Mouse (Mus musculus): ENCODE data around the gene Rec114. TPM values are rescaled to one million over a fixed set of nuclear protein-coding genes. Genes with fewer than 3 reads are reported as not detected.

Rec114 gene
- polyA plus RNA-seq, 1 experiment, result 6.1 TPM

DNA sequence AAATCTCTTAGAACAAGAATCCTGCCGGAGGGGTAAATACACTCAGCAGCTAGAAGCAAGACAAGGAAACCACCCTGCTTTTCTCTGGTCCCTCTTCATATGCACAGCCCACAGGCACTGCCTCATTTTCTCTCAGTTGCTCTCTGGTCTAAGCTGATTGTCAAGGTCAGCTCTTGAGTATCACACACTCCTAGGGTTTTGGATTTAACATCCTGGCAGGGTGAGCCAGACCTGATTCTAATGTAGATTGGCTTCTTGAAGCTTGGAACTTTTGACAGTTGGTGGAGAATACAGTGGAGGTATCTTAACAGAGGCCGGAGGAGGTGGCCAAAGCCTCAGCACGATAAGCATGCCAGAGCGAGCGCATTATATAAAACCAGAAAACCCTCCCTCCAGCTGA lies 20.6 kb upstream of the Rec114 start:
- TF ChIP-seq CTCF (IDR thresholded peaks at IDR 0.05; ENCODE audit: low read depth, low read length) (no peak), POLR2A (IDR thresholded peaks at IDR 0.05; ENCODE audit: insufficient read depth, low read length) (no peak), EP300 (IDR thresholded peaks at IDR 0.05; ENCODE audit: insufficient read depth, low read depth, low read length) (no peak)
- no peak overlapping the region for H3K27ac ChIP-seq (ENCODE audit: insufficient read depth, low read length)
- H3K36me3 ChIP-seq (ENCODE audit: control insufficient read depth, insufficient read depth, low read length, poor library complexity, severe bottlenecking), result no peaks in the 10 kb centered on the region
- no peak overlapping the region for H3K9ac ChIP-seq (ENCODE audit: low read depth, poor library complexity, severe bottlenecking)
- H3K4me1 ChIP-seq (ENCODE audit: control insufficient read depth, insufficient read depth, low read length), result peaks cover 6% of the 10 kb centered on the region
- no peaks in the 10 kb centered on the region for H3K9me3 ChIP-seq (replicated peaks; ENCODE audit: control insufficient read depth, insufficient read depth, low read length, poor library complexity, severe bottlenecking)
- no peaks in the 10 kb centered on the region for H3K27me3 ChIP-seq (ENCODE audit: control insufficient read depth, insufficient read depth, low read length, poor library complexity, severe bottlenecking)
- no peak overlapping the region for H3K4me3 ChIP-seq (ENCODE audit: low read depth, low read length)

DNA sequence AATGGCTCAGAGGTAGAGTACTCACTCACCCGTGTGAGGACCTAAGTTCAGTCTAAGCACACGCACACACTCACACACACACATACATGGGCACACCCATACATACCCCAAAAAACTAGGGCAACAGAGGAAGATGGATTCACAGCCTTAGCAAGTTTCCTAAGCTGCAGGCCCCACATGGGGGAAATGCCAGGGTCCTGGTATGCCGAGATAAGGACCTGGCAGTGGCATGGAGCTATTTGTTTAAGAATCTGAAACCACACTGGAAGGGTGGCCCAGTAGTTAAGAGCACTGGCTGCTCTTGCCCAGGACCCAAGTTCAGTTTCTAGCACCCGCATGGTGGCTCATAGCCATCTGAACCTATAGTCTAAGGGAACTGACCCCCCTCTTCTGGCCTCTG lies 19.4 kb upstream of the Rec114 start:
- TF ChIP-seq EP300 (IDR thresholded peaks at IDR 0.05; ENCODE audit: insufficient read depth, low read depth, low read length), result no peak

DNA sequence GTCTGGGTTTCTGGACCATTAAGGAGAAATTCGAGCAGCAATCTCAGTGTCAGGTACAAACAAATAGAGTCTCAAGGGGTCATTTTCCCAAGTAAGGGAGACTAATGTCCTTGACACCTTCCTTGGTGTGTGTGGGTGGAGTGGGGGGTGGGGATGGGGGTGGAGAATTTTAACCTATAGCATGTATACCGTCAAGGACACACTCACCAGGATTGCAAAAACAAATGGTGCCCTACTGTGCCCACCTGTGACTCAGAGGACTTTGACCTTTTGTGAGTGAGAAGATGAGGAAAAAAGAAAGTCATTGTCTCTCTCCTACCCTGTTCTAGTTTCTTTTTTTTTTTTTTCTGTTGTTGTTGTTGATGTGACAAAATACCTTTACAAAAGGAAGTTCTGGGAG lies 18.3 kb upstream of the Rec114 start:
- Histone ChIP-seq H3K4me1 (ENCODE audit: control insufficient read depth, insufficient read depth, low read length) (peaks cover 6% of the 10 kb centered on the region), H3K27ac (ENCODE audit: insufficient read depth, low read length) (no peak overlapping the region), H3K9me3 (replicated peaks; ENCODE audit: control insufficient read depth, insufficient read depth, low read length, poor library complexity, severe bottlenecking) (no peaks in the 10 kb centered on the region), H3K36me3 (ENCODE audit: control insufficient read depth, insufficient read depth, low read length, poor library complexity, severe bottlenecking) (no peaks in the 10 kb centered on the region), H3K4me3 (ENCODE audit: low read depth, low read length) (no peak overlapping the region), H3K9ac (ENCODE audit: low read depth, poor library complexity, severe bottlenecking) (no peak overlapping the region), H3K27me3 (ENCODE audit: control insufficient read depth, insufficient read depth, low read length, poor library complexity, severe bottlenecking) (no peaks in the 10 kb centered on the region)
- TF ChIP-seq POLR2A (IDR thresholded peaks at IDR 0.05; ENCODE audit: insufficient read depth, low read length) (no peak), CTCF (IDR thresholded peaks at IDR 0.05; ENCODE audit: low read depth, low read length) (no peak), EP300 (IDR thresholded peaks at IDR 0.05; ENCODE audit: insufficient read depth, low read depth, low read length) (no peak)

More for the DNA sequence above, 19.4 kb upstream of the Rec114 start:
- Histone ChIP-seq H3K4me1 (ENCODE audit: control insufficient read depth, insufficient read depth, low read length) (peaks cover 6% of the 10 kb centered on the region), H3K27ac (ENCODE audit: insufficient read depth, low read length) (no peak overlapping the region), H3K9me3 (replicated peaks; ENCODE audit: control insufficient read depth, insufficient read depth, low read length, poor library complexity, severe bottlenecking) (no peaks in the 10 kb centered on the region), H3K9ac (ENCODE audit: low read depth, poor library complexity, severe bottlenecking) (no peak overlapping the region), H3K4me3 (ENCODE audit: low read depth, low read length) (no peak overlapping the region), H3K27me3 (ENCODE audit: control insufficient read depth, insufficient read depth, low read length, poor library complexity, severe bottlenecking) (no peaks in the 10 kb centered on the region), H3K36me3 (ENCODE audit: control insufficient read depth, insufficient read depth, low read length, poor library complexity, severe bottlenecking) (no peaks in the 10 kb centered on the region)

DNA sequence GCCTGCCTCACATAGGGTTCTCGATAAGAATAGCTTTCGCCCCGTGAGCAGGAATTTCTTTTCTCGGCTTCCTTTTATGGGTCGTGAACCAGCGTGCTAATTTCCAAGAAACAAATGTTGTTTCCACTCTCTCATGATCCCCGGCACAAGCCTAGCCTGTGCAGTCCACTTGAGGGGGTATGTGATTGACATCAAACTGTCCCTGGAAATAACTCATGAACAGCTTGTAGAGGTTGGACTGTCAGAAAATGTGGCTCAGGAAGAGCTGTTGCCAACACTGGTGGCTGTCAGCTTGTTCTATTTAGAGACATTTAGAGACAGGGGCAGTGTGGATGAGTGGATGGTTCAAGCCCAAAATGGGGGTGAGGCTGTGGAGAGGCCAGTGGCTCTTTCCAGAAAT lies 15.0 kb upstream of the Rec114 start:
- Histone ChIP-seq H3K27ac (ENCODE audit: insufficient read depth, low read length) (no peak overlapping the region), H3K27me3 (ENCODE audit: control insufficient read depth, insufficient read depth, low read length, poor library complexity, severe bottlenecking) (no peaks in the 10 kb centered on the region), H3K9me3 (replicated peaks; ENCODE audit: control insufficient read depth, insufficient read depth, low read length, poor library complexity, severe bottlenecking) (no peaks in the 10 kb centered on the region), H3K36me3 (ENCODE audit: control insufficient read depth, insufficient read depth, low read length, poor library complexity, severe bottlenecking) (no peaks in the 10 kb centered on the region), H3K9ac (ENCODE audit: low read depth, poor library complexity, severe bottlenecking) (no peak overlapping the region), H3K4me3 (ENCODE audit: low read depth, low read length) (no peak overlapping the region), H3K4me1 (ENCODE audit: control insufficient read depth, insufficient read depth, low read length) (peaks cover 6% of the 10 kb centered on the region)
- TF ChIP-seq POLR2A (IDR thresholded peaks at IDR 0.05; ENCODE audit: insufficient read depth, low read length) (no peak), EP300 (IDR thresholded peaks at IDR 0.05; ENCODE audit: insufficient read depth, low read depth, low read length) (no peak)

DNA sequence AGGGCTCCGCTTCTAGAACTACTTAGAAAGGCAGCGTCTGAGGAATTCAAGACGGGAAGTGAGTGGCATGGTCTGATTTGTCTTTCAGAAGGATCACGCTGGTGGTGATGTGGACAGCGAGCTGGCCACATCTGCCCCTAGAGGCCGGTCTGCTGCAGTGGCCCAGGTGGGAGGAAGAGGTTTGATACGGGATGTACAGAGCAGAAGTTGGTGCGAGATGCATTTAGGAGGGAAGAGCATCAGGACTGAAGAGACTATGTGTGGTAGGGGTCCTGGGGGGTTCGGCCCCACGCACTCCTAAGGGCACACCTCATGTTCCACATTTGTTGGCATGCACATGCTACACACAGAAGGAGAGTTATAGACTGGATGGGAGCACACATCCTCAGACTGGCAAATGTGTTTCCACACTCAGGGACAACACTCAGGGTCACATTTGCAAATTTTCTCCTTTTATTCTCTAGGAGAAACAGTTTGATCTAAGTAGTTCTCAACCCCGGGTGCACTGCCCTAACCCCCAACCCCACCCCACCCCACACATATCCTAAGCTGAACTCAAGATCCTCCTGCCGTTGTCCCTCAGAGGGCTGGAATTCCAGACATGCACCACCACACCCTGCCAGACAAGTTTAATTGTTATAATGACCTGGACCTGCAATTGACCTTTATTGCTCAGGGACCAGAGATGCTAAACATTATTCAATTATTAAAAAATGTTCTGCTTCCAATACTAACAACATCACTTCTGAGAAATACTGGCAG lies 12.8 kb upstream of the Rec114 start:
- Histone ChIP-seq H3K4me3 (ENCODE audit: low read depth, low read length) (no peak overlapping the region), H3K27ac (ENCODE audit: insufficient read depth, low read length) (no peak overlapping the region), H3K4me1 (ENCODE audit: control insufficient read depth, insufficient read depth, low read length) (peaks cover 5% of the 10 kb centered on the region), H3K9me3 (replicated peaks; ENCODE audit: control insufficient read depth, insufficient read depth, low read length, poor library complexity, severe bottlenecking) (no peaks in the 10 kb centered on the region), H3K36me3 (ENCODE audit: control insufficient read depth, insufficient read depth, low read length, poor library complexity, severe bottlenecking) (no peaks in the 10 kb centered on the region), H3K9ac (ENCODE audit: low read depth, poor library complexity, severe bottlenecking) (no peak overlapping the region), H3K27me3 (ENCODE audit: control insufficient read depth, insufficient read depth, low read length, poor library complexity, severe bottlenecking) (no peaks in the 10 kb centered on the region)
- no peak for TF ChIP-seq POLR2A (IDR thresholded peaks at IDR 0.05; ENCODE audit: insufficient read depth, low read length)
- peak; percentile 85 for TF ChIP-seq EP300 (IDR thresholded peaks at IDR 0.05; ENCODE audit: insufficient read depth, low read depth, low read length)
- peak; percentile 38 for TF ChIP-seq CTCF (IDR thresholded peaks at IDR 0.05; ENCODE audit: low read depth, low read length)

DNA sequence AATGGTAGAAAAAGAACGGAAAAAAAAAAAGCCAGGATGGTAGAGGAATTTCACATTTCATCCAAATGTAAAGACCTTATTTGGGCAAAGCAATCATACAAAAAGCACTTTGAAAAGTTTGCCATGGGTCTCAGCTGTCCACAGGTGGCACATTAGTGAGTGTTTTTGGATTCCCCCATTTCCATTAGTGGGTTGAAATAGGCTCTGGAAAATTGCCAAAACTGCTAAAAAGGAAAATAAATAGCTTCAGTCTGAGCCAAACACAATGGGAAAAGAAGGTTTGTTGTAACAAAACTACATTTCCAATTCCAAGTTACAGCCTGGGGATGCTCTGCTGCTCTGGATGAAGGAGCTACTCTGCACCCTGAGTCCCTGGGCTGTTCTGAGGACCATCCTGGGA lies 9.8 kb upstream of the Rec114 start:
- TF ChIP-seq POLR2A (IDR thresholded peaks at IDR 0.05; ENCODE audit: insufficient read depth, low read length), result no peak
- Histone ChIP-seq H3K27me3 (ENCODE audit: control insufficient read depth, insufficient read depth, low read length, poor library complexity, severe bottlenecking) (no peaks in the 10 kb centered on the region), H3K9me3 (replicated peaks; ENCODE audit: control insufficient read depth, insufficient read depth, low read length, poor library complexity, severe bottlenecking) (no peaks in the 10 kb centered on the region), H3K4me3 (ENCODE audit: low read depth, low read length) (no peak overlapping the region), H3K4me1 (ENCODE audit: control insufficient read depth, insufficient read depth, low read length) (peaks cover 4% of the 10 kb centered on the region), H3K36me3 (ENCODE audit: control insufficient read depth, insufficient read depth, low read length, poor library complexity, severe bottlenecking) (no peaks in the 10 kb centered on the region), H3K27ac (ENCODE audit: insufficient read depth, low read length) (no peak overlapping the region), H3K9ac (ENCODE audit: low read depth, poor library complexity, severe bottlenecking) (no peak overlapping the region)

Data from ES-Bruce4 (cell line).